Mouse (Mus musculus) CH12.LX (cell line): ENCODE results near the gene Ovca2. TPM values are rescaled to one million over a fixed set of nuclear protein-coding genes. Genes with fewer than 3 reads are reported as not detected.

ENCODE experiments used
- DNase-seq: peaks from one replicate; pipeline ENCODE4 v3.0.0-alpha.2; 2013; ENCODE audit errors: extremely low read depth
- H3K27ac ChIP-seq: 2 replicates; pipeline ENCODE4 v1.5.1; 2012; ENCODE audit warnings: low read depth, mild to moderate bottlenecking, control low read depth, moderate library complexity; ENCODE audit not compliant: insufficient read depth
- H3K27me3 ChIP-seq: replicated peaks from 2 replicates; pipeline ENCODE3; 2012; ENCODE audit warnings: inconsistent platforms
- H3K36me3 ChIP-seq, 2 experiments: replicated peaks in 1 of 2; 2 replicates each; pipeline versions ENCODE3 to v1.6.1; 2012; ENCODE audit warnings: inconsistent platforms in 1 of 2, low read length in 1 of 2, mild to moderate bottlenecking in 1 of 2, mixed read lengths in 1 of 2, moderate library complexity in 1 of 2; ENCODE audit not compliant: control insufficient read depth in 1 of 2, insufficient read depth in 1 of 2
- H3K4me1 ChIP-seq, 2 experiments: 2 replicates each; pipeline ENCODE4 v1.6.1; 2012; ENCODE audit warnings: inconsistent platforms in 1 of 2, moderate library complexity in 1 of 2; ENCODE audit not compliant: insufficient read depth in 2 of 2, control insufficient read depth in 1 of 2
- H3K4me2 ChIP-seq: 2 replicates; pipeline ENCODE4 v1.6.1; 2012; ENCODE audit warnings: low read depth, mild to moderate bottlenecking, control low read depth; ENCODE audit not compliant: poor library complexity, insufficient read depth, severe bottlenecking
- H3K4me3 ChIP-seq, 3 experiments: fragments of 150-350 bp in 1 of 3; sonication (generic) in 1 of 3; replicated peaks in 1 of 3; 2 replicates each; pipeline versions ENCODE3 to v1.5.1; 2011 to 2012; ENCODE audit warnings: low read depth in 2 of 3, low read length in 2 of 3, mild to moderate bottlenecking in 2 of 3, moderate library complexity in 2 of 3, control low read depth in 1 of 3, improper control_type of control experiment in 1 of 3, inconsistent platforms in 1 of 3, mixed read lengths in 1 of 3; ENCODE audit not compliant: poor library complexity in 1 of 3
- H3K79me2 ChIP-seq: replicated peaks from 2 replicates; pipeline ENCODE4 v1.6.1; 2012; ENCODE audit warnings: mild to moderate bottlenecking, moderate library complexity; ENCODE audit not compliant: control insufficient read depth, poor library complexity, insufficient read depth, severe bottlenecking; ENCODE audit errors: extremely low read depth
- H3K9ac ChIP-seq: 2 replicates; pipeline ENCODE4 v1.6.1; 2012; ENCODE audit warnings: low read depth, mild to moderate bottlenecking, control low read depth, moderate library complexity; ENCODE audit not compliant: insufficient read depth
- H3K9me3 ChIP-seq: replicated peaks from 2 replicates; pipeline ENCODE3; 2012; ENCODE audit warnings: low read length, inconsistent platforms, mixed read lengths
- BHLHE40 ChIP-seq: IDR thresholded peaks from 2 replicates; pipeline ENCODE4 v1.6.1; 2011; ENCODE audit warnings: mild to moderate bottlenecking, low read depth, low read length, improper control_type of control experiment
- CHD1 ChIP-seq: IDR thresholded peaks from 2 replicates; pipeline ENCODE4 v1.6.1; 2012; ENCODE audit warnings: low read depth, low read length, improper control_type of control experiment, inconsistent platforms
- ETS1 ChIP-seq: conservative IDR thresholded peaks from 2 replicates; pipeline ENCODE4 v1.6.1; 2012; ENCODE audit warnings: low read depth, mild to moderate bottlenecking, inconsistent platforms, low read length, improper control_type of control experiment, moderate library complexity
- KAT2A ChIP-seq: IDR thresholded peaks from 2 replicates; pipeline ENCODE4 v1.6.1; 2012; ENCODE audit warnings: low read length, improper control_type of control experiment, inconsistent platforms; ENCODE audit not compliant: insufficient replicate concordance
- MAFK ChIP-seq: IDR thresholded peaks from 2 replicates; pipeline ENCODE4 v1.6.1; 2011; ENCODE audit warnings: low read length, improper control_type of control experiment; ENCODE audit not compliant: insufficient replicate concordance
- MXI1 ChIP-seq: IDR thresholded peaks from 2 replicates; pipeline ENCODE4 v1.6.1; 2011; ENCODE audit warnings: mild to moderate bottlenecking, low read depth, low read length, improper control_type of control experiment
- PAX5 ChIP-seq: IDR thresholded peaks from 2 replicates; pipeline ENCODE4 v1.6.1; 2012; ENCODE audit warnings: low read length, inconsistent platforms, mixed read lengths
- POLR2A ChIP-seq: IDR thresholded peaks from 2 replicates; pipeline ENCODE4 v1.6.1; 2011; ENCODE audit warnings: low read depth, mild to moderate bottlenecking, improper control_type of control experiment, low read length
- SIN3A ChIP-seq: IDR thresholded peaks from 2 replicates; pipeline ENCODE4 v1.6.1; 2012; ENCODE audit warnings: low read length, improper control_type of control experiment, inconsistent platforms
- SMC3 ChIP-seq: IDR thresholded peaks from 2 replicates; pipeline ENCODE4 v1.6.1; 2011; ENCODE audit warnings: low read depth, low read length, improper control_type of control experiment
- ZKSCAN1 ChIP-seq: IDR thresholded peaks from 2 replicates; pipeline ENCODE4 v1.6.1; 2012; ENCODE audit warnings: low read depth, inconsistent platforms, low read length, improper control_type of control experiment, borderline replicate concordance
- ZMIZ1 ChIP-seq: IDR thresholded peaks from 2 replicates; pipeline ENCODE4 v1.6.1; 2012; ENCODE audit warnings: low read depth, mild to moderate bottlenecking, inconsistent platforms, low read length, improper control_type of control experiment
- ZNF384 ChIP-seq: IDR thresholded peaks from 2 replicates; pipeline ENCODE4 v1.6.1; 2012; ENCODE audit warnings: low read depth, low read length, improper control_type of control experiment, inconsistent platforms
- dilution Hi-C: fragments of 300-500 bp; cut with MboI; formaldehyde crosslinking; loops from 2 replicates; pipeline ENCODE4 v1.14.3; 2020; ENCODE audit warnings: low sequenced_read_pairs; ENCODE audit not compliant: extremely low pct_unique_long_range_greater_than_20kb, extremely low pct_ligation_motif_present
- in situ Hi-C: fragments of 300-500 bp; cut with MboI; formaldehyde crosslinking; loops from 3 replicates; pipeline ENCODE4 v1.14.3; 2019; ENCODE audit warnings: low sequenced_read_pairs, low pct_ligation_motif_present, low pct_unique_long_range_greater_than_20kb, mixed read lengths
- polyA plus RNA-seq: library from polyadenylated mRNA; unstranded; fragments of >175 nt; gene quantifications from 2 replicates; pipeline ENCODE4 v1.2.1, GENCODE M21; 2012; ENCODE audit warnings: low read depth; ENCODE audit not compliant: insufficient read length
- total RNA-seq, 2 experiments: library from RNA; depleted of rRNA; stranded (reverse); fragments of 300-350 nt in 1 of 2; fragments of >200 nt in 1 of 2; gene quantifications; 2 replicates each; pipeline ENCODE4 v1.2.3; 2012 to 2014

The Ovca2 gene
- total and polyA plus RNA-seq, 3 experiments: 20.7 to 86.9 (median 32.1) TPM

- dilution Hi-C loops (no loop called here), in situ Hi-C loops (no loop called here)
- peaks cover 4 to 22% of the 10 kb centered on the region in 2 experiments for H3K4me1 ChIP-seq
- no peak overlapping the region for H3K9ac ChIP-seq
- DNase-seq: no peak
- TF ChIP-seq ZMIZ1 (no peak), BHLHE40 (peak; percentile 61)
- TF ChIP-seq, all 38 proteins: peak for 1
- Histone ChIP-seq H3K36me3 (no peaks in the 10 kb centered on the region), H3K4me2 (no peak overlapping the region), H3K27me3 (peaks cover 7% of the 10 kb centered on the region), H3K79me2 (no peaks in the 10 kb centered on the region), H3K9me3 (peaks cover 2% of the 10 kb centered on the region), H3K27ac (no peak overlapping the region), H3K4me3 (no peak overlapping the region)
Measured at GRCm38 (mm10) chr11:75213372-75214080, 34.9 kb upstream of the Ovca2 start.

GRCm38 (mm10) chr11:75212876-75213275 is 34.2 kb upstream of the Ovca2 start:
- TF ChIP-seq ETS1 (no peak), PAX5 (no peak), SMC3 (no peak), ZKSCAN1 (no peak), MAFK (no peak), ZNF384 (no peak), MXI1 (no peak), KAT2A (no peak), POLR2A (no peak), SIN3A (no peak)
- peaks cover 2% of the 10 kb centered on the region for H3K9me3 ChIP-seq
- H3K4me3 ChIP-seq: no peak overlapping the region
- H3K4me1 ChIP-seq: peaks cover 4 to 22% of the 10 kb centered on the region in 2 experiments
- H3K4me2 ChIP-seq: no peak overlapping the region
- no peaks in the 10 kb centered on the region for H3K36me3 ChIP-seq
- no peak overlapping the region for H3K27ac ChIP-seq
- in situ Hi-C loops (no loop called here), dilution Hi-C loops (no loop called here)
- no peak overlapping the region for H3K9ac ChIP-seq
- no peak for DNase-seq
- no peaks in the 10 kb centered on the region for H3K79me2 ChIP-seq
- peaks cover 7% of the 10 kb centered on the region for H3K27me3 ChIP-seq

GRCm38 (mm10) chr11:75212031-75212667 is 33.5 kb upstream of the Ovca2 start:
- peaks cover 4 to 22% of the 10 kb centered on the region in 2 experiments for H3K4me1 ChIP-seq
- no peak overlapping the region for H3K27ac ChIP-seq
- peaks cover 2% of the 10 kb centered on the region for H3K9me3 ChIP-seq
- no peaks in the 10 kb centered on the region for H3K79me2 ChIP-seq
- peaks cover 7% of the 10 kb centered on the region for H3K27me3 ChIP-seq
- DNase-seq: no peak
- in situ Hi-C loops (no loop called here), dilution Hi-C loops (no loop called here)
- H3K4me3 ChIP-seq: no peak overlapping the region
- no peaks in the 10 kb centered on the region for H3K36me3 ChIP-seq
- no peak for TF ChIP-seq CHD1
- TF ChIP-seq KAT2A: no peak
- H3K4me2 ChIP-seq: no peak overlapping the region
- no peak overlapping the region for H3K9ac ChIP-seq
